Mouse (Mus musculus): Measurements from ENCODE around the gene Aktip. TPM values are rescaled to one million over a fixed set of nuclear protein-coding genes. Genes with fewer than 3 reads are reported as not detected.

Gene Aktip
- total RNA-seq, 2 experiments from 2014 or later: 36.1 to 40.3 TPM

GRCm38 (mm10) chr8:91069407-91069806 lies 130.4 kb downstream of the Aktip start:
- intact Hi-C loops (cut with DNase I): no loop called here
- peak in 1 of 2 experiments; percentile 27 for DNase-seq

GRCm38 (mm10) chr8:91065179-91065578 lies 134.6 kb downstream of the Aktip start:
- intact Hi-C loops (cut with DNase I): no loop called here
- no peak for DNase-seq

Other genes with a start within 250 kb of the Aktip start
- 10 to 100 TPM; 20.0 to 20.7 TPM for gene Rbl2, start 129.9 kb downstream of the Aktip start, total RNA-seq (2021)
- 1 to 10 TPM; 2.7 to 5.8 TPM for gene Rpgrip1l, start 113.3 kb upstream of the Aktip start, total RNA-seq (2021)
- gene Fto, start 113.5 kb upstream of the Aktip start, total RNA-seq (2021): 10 to 100 TPM; 79.7 to 83.3 TPM

All from heart, postnatal 10 days (tissue).